Mouse (Mus musculus) frontal cortex, postnatal 10 days (tissue): ENCODE measurements around the gene Soga1.
A peak's percentile ranks its signal among the peaks of the same experiment; 100 is the strongest.

Experiments
- DNase-seq, 2 experiments: peaks; one replicate each; pipeline ENCODE4 v3.0.0; 2022; ENCODE audit warnings: low spot score in 2 of 2, mixed read lengths in 1 of 2

The Soga1 gene

GRCm38 (mm10) chr2:157037303-157037702, 41.8 kb downstream of the Soga1 start:
- DNase-seq = no peak

- DNase-seq = no peak
Measured at GRCm38 (mm10) chr2:157036400-157036799, 42.7 kb downstream of the Soga1 start.

GRCm38 (mm10) chr2:157035371-157035770, 43.7 kb downstream of the Soga1 start:
- no peak for DNase-seq

DNA sequence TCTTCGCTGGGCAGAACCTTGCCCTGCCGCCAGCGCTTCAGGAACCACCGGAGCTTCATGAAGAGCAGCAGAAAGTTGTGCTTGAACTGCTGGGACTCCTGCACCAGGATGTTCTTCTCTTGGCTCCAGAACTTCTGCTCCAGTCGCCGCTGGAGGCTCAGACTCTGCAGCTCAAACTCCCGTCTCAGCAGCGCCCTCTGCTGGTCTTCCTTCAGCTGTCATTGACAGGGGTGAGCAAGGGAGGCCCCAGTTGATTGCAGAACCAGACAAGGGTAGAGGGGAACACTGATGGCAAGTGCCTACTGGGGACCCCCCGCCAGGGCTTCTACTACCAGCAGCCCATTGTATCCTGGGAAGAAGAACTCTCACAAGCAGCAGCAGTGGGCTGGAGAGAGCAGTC, 48.2 kb downstream of the Soga1 start:
- peak; percentile 58 to 81 for DNase-seq

DNA sequence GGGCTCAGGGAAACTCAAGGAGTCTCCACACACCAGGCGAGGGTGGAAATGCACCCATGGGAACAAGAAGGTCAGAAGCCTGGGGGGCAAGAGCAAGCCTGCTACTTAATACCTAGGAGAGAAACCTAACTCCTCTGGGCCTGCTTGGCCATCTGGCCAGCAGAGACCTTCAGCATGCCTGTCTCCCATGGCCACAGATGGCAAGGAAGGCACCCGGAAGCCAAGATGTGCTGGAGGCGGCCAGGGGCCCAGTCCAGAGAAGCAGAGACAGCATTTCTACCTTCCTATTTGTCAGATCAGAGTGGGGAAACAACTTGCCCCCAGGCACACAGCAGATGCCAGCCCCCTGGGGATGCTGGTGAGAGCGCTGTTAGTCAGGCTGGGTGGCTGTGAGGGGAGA, 50.8 kb downstream of the Soga1 start:
- no peak for DNase-seq

DNA sequence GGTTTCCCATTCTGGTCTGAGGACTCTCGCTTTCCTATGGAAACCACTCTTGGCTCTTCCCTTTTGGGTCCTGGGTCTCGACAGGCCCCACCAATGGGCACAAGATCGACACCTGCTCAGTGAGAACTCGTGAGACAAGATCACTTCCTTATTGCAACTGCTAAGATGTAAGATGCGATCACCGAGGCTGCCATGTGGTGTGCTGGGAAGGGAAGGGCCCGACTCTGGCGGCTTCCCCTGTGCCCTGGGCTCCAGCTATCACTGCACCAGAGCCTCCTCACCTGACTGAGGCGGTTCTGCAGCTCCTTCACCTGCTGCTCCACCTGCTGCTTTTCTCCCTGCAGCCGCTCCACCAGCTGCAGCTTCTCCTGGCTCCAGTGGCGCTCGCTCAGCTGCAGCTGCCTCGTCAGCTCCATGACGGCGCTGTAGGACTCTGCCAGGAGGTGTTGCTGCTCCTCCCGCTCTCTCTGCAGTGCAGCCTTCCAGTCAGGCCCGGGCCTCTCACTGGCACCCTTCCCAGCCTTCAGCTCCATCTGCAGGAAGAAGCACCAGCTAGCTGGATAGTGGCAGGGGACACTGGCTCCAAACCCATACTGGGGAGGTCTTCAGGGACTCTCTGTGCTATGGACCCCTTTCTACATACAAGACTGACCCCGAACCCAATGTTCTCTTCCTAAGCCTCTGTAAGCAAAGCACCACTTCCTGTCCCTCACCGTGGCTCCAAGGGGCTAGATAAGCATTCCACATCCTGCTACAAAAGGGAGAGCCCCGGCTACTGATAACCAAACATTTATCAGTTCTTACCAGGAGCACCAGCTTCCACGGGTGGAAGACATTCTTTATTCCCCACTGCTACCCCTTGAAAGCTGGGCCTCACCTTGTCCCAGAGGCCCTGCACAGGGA, 51.7 kb downstream of the Soga1 start:
- peak; percentile 51 to 57 for DNase-seq

- no peak for DNase-seq
Measured at GRCm38 (mm10) chr2:157021156-157021555, 57.9 kb downstream of the Soga1 start.

- no peak for DNase-seq
Measured at GRCm38 (mm10) chr2:157019228-157019627, 59.8 kb downstream of the Soga1 start.

- no peak for DNase-seq
Measured at GRCm38 (mm10) chr2:157016529-157017270, 62.4 kb downstream of the Soga1 start.

- no peak for DNase-seq
Measured at GRCm38 (mm10) chr2:157012341-157012740, 66.7 kb downstream of the Soga1 start.

GRCm38 (mm10) chr2:157010634-157011310, 68.3 kb downstream of the Soga1 start:
- DNase-seq = no peak

DNA sequence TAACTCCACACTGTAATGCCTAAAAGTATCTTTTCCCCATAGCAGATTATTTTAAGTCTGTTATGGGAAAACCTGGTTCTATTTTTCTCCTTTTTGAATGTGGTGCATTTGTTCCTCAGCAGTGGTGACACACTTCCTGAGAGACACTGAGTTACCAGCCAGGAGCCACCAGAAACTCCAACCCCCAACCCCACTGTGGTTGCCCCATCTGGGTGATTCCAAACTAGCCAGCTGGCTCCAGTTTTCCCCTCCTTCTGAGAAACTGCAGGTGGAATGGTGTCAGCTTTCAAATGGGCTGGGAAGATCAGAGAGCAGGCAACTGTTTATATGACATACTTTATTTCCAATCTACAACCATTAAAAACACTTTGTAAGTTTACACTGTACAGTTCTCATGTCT, 68.9 kb downstream of the Soga1 start:
- no peak for DNase-seq

DNA sequence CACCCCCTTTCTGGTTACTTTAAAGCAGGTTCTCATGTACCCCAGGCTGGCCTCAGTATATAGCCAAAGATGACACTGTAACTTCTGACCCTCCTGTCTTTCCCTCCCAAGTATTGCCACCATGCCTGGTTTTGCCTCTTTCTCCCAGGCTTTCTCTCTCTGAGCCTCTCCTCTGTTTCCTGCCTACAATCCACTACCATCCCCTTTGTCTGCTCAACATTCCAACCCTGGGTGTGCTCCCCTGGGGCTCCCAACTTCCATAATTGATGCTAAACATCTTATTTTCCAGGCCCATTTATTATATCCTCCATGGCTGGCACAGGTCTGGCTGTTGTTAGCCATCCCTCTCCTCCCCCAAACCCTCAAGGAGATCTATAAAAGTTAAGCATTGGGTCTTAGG, 70.5 kb downstream of the Soga1 start:
- no peak for DNase-seq

DNA sequence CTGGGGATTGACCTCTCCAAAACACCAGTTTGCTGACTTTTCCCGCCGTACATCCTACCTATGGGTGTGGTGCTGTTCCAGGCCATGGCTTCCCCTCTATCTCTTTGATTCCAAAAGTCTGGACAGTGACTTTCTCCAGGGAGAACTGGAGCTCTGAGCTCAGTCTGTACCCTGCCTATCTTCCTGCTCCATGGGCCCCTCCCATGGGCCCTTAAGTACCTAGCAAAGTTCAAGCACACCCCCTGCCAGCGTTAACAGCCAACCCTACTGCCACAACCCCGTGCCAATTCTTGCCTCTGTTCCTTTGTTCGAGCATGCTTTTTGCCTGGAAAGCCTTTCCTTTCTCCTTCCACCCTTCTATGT, 71.8 kb downstream of the Soga1 start:
- DNase-seq = no peak

- DNase-seq = peak; percentile 69 to 87
Measured at GRCm38 (mm10) chr2:157006511-157007233, 72.4 kb downstream of the Soga1 start, which contains the start of gene Dsn1. Gene Dsn1 (minus strand): TSS chr2:157007154.

GRCm38 (mm10) chr2:157002321-157002720, 76.7 kb downstream of the Soga1 start:
- no peak for DNase-seq

DNA sequence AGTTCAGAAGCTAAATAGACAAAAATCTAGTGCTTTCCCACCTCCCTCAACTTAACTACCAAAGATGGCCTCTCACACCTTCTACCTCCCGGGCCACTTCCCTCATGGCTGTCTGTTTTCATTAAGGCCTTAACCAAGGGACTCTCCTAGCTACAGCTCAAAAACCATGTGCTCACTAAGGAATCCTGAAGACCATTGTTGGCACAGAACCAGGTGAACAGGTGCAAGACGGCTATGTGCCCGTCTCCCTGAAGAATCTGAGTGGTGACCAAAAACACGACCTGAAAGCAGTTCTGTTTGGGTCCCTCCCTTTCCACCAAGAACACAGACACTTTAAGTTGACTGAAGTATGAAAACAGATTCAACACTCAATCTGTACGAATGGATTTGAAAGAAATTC, 80.8 kb downstream of the Soga1 start:
- no peak for DNase-seq

- DNase-seq = no peak
Measured at GRCm38 (mm10) chr2:156996576-156996975, 82.5 kb downstream of the Soga1 start.

DNA sequence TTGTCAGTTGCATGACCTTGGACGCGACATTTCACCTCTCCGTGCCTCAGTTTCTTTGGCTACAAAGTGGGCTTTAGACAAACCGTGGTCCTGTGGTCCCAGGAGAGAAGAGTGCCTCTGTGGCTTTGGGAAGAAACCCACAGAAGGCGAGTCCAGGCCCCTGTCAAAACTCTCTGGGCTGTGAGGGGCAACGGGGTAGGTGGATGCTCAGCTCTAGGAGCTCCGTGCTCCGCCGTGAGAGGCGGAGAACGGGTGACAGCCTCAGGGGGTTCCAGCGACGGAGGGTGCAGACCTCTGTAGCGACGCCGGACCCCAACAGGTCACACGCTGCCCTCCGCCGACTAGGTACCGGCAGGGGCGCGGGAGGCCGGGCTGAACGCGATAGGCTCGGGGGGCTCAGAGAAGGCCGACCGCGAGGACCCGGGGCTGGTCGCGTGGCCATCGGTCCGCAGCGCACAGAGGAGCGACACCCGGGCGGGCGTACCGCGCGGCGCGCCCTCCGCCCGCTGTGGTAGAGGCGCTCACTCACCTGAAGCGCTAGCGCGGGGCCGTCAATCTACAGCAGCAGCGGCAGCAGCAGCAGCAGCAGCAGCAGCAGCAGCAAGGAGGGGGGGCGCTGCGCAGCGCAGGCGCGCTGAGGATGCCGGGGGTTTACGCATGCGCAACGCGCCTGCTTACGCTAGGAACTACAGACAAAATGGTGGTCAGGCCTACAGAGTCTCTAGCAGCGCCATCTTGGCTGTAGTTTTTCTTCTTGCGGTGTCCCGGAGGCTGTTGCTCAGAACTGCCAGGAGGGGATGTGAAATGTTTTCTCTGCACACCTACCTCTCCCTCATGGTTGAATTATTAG, 87.4 kb downstream of the Soga1 start, which contains the start of gene Ndrg3:
TSS of gene Ndrg3 (minus strand) at position 587 of the 850 bp plus-strand sequence.
- DNase-seq = peak; percentile 94

DNA sequence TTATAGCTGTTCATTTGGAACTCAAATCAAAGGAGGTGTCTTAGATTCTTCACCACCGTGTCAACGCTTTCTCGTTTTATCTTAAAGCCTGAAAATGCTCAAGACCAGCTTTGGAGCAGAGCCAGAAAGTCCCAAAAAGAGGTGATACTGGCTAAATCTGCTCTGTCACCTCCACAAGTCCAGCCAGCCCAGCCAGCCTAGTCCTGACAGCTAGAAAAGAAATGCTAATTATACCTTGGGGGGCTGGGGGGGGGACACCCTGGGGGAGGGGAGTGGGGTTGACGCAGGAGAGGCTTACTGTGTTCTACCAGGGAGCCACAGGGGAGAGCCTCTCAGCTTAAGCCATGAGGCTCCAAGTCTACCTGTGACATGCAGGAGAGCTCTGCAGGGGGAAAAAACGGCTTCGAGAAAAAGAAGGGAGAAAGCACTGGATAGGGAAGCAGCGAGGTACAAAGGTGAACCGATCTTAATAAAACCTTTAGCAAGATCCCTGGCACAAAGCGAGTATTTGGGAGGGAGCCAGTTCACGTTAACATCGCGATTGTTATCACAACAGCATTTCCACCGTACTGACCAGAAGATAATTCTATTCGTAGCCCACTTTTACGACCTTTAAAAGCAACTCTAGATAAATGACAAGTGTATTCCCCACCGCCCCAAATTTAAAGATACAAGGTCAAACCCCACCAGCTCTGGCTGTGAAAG, 88.2 kb downstream of the Soga1 start:
- no peak for DNase-seq
